Mouse (Mus musculus): Measurements from ENCODE around the gene Syngr2.
"Not testable (repeated sequence)": the region's sequence is repeated elsewhere in the genome, so short reads cannot be mapped to it uniquely, and the experiment has no call there.

Gene Syngr2

GRCm38 (mm10) chr11:117810401-117811046 is 1.1 kb downstream of the Syngr2 start:
- DNase-seq (ENCODE audit: low spot score in 2 of 2), result peak; percentile 58 to 65

- no peak for DNase-seq (ENCODE audit: low spot score in 2 of 2)
Measured at GRCm38 (mm10) chr11:117813867-117814266, 4.4 kb downstream of the Syngr2 start.

GRCm38 (mm10) chr11:117814704-117815366 is 5.4 kb downstream of the Syngr2 start:
- no peak for DNase-seq (ENCODE audit: low spot score in 2 of 2)

- DNase-seq (ENCODE audit: low spot score in 2 of 2), result not testable (repeated sequence)
Measured at GRCm38 (mm10) chr11:117815850-117816249, 6.4 kb downstream of the Syngr2 start.

DNA sequence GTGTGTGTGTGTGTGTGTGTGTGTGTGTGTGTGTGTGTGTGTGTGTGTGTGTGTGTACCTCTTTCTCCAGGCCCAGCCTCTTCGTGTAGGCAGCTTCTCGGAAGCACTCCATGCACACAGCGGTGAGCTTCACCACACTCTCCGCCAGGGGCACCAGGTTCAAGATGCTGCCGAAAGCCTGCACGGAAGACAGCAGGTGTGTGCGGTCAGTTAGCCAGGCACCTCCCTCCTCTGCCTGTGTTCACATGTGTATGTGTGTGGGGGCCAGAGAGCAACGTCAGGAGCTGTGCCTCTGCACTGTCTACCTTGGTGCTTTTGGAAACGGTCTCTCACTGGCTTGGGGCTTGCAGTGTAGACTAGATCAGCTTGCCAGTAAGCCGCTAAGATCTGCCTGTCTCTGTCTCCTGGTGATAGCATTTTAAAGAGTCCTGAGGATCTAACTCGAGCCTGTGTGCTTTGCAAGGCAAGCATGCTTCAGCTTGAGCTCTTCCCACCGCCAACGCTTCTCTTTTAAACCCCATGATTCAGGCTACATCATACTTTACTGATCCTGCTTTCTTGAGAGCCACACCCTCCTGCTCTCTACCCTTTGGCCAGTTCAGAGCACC is 7.0 kb downstream of the Syngr2 start:
- no peak for DNase-seq (ENCODE audit: low spot score in 2 of 2)

GRCm38 (mm10) chr11:117819095-117819494 is 9.6 kb downstream of the Syngr2 start:
- no peak for DNase-seq (ENCODE audit: low spot score in 2 of 2)

GRCm38 (mm10) chr11:117820173-117820572 is 10.7 kb downstream of the Syngr2 start:
- no peak for DNase-seq (ENCODE audit: low spot score in 2 of 2)

- DNase-seq (ENCODE audit: low spot score in 2 of 2), result no peak
Measured at GRCm38 (mm10) chr11:117821868-117822267, 12.4 kb downstream of the Syngr2 start.

GRCm38 (mm10) chr11:117822728-117823241 is 13.3 kb downstream of the Syngr2 start:
- DNase-seq (ENCODE audit: low spot score in 2 of 2), result no peak

GRCm38 (mm10) chr11:117823411-117823810 is 13.9 kb downstream of the Syngr2 start:
- DNase-seq (ENCODE audit: low spot score in 2 of 2), result no peak

- DNase-seq (ENCODE audit: low spot score in 2 of 2), result peak; percentile 57 to 78
Measured at GRCm38 (mm10) chr11:117824060-117824969, 14.8 kb downstream of the Syngr2 start.

DNA sequence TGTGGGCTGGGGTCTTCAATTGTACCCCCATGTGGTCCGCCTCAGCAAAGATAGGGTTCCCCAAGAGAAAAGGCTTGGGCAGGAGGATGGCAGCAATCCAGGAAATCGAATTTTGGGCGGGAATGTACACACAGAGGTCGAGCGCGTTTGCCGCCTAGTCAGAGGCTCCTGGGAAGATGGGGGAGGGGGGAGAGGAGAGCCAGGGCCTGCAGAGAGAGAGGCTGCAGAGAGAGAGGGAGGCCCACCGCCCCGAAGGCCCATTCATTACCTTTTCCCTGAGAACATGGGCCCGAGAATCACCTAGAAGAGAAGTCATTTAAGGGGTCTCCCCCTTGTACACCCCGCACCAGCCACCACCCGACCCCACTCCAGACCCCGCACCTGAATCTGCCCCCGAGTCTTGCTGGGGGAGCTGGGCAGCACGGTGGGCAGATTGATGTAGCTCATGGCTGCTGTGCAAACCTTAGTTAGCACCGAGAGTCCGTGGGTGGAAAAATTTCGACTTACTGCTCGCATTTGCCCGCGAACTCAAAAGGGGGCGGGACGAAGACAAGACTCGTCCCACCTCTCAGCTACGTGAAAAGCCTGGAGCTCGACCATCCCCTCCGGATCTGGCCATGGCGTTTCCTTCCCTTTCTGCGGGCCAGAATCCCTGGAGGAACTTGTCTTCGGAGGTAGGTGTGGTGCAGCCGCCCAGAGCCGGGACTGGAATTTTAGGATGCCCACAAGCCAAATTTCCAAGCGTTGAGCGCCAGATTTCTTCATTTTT is 16.0 kb downstream of the Syngr2 start, which contains the start of the genes Afmid and Tk1:
TSS of gene Afmid (plus strand) at position 592 of the 769 bp plus-strand sequence.
TSS of gene Tk1 (minus strand) at position 760 of the 769 bp plus-strand sequence.
- DNase-seq (ENCODE audit: low spot score in 2 of 2), result peak in 1 of 2 experiments; percentile 61

DNA sequence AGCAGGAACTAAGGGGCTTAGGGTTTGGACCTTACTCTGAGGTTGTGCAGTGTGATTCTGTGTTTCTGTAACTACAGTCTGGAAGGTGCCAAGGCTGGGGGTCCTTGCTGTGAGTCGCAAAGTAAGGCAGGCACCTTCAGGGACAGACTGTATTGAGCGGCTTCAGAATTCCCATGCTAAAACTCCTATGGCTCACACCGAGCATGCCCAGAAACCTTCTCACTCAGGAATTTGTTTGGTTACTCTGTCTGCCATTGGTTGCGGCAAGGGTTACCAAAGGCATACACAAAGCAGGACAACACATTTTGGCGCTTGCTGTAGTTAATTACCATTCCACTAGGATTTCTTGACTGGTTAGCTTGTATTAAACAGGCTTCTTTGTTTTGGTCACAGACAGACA is 16.7 kb downstream of the Syngr2 start:
- DNase-seq (ENCODE audit: low spot score in 2 of 2), result no peak

- DNase-seq (ENCODE audit: low spot score in 2 of 2), result no peak
Measured at GRCm38 (mm10) chr11:117826916-117827315, 17.4 kb downstream of the Syngr2 start.

- no peak for DNase-seq (ENCODE audit: low spot score in 2 of 2)
Measured at GRCm38 (mm10) chr11:117827386-117827785, 17.9 kb downstream of the Syngr2 start.

- DNase-seq (ENCODE audit: low spot score in 2 of 2), result no peak
Measured at GRCm38 (mm10) chr11:117828149-117828887, 18.9 kb downstream of the Syngr2 start.

DNA sequence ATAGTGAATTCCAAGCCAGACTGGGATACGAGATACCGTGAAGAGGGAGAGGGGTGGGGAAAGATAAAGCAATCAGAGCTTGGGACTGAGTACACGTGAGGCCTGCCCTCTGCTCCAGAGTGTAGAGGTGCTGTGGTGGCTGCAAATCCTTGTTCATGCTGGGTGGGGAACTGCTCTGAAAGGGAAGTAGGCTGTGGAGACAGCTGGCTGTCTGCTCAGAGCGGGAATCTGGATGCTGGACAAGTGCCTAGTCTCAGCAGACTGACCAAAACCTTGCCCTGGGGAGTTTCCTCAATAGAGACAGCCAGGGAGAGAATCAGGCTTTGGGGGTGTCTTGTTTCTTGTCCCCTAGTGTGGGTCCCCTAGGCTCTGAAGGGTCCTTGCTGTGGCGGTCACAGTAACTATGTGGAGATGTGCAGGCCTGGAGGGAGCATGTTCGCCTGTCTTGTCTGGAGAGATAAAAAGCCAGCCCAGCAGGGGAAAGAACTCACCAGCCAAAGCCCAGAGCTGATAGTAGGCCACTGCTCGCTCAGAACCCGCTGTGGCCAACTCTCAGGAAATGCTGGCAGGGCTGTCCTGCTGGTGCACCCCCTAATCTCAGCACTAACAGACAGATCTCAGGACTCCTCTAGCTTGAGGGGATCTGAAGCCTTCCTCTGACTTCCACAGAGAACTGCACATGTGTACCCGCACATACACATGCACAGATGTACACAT is 19.6 kb downstream of the Syngr2 start:
- DNase-seq (ENCODE audit: low spot score in 2 of 2), result no peak

- no peak for DNase-seq (ENCODE audit: low spot score in 2 of 2)
Measured at GRCm38 (mm10) chr11:117829671-117830215, 20.3 kb downstream of the Syngr2 start.

- no peak for DNase-seq (ENCODE audit: low spot score in 2 of 2)
Measured at GRCm38 (mm10) chr11:117830401-117830800, 20.9 kb downstream of the Syngr2 start.

All from frontal cortex, postnatal 10 days (tissue).